Mouse (Mus musculus): Measurements from ENCODE around the gene Ccrl2. TPM values are rescaled to one million over a fixed set of nuclear protein-coding genes. Genes with fewer than 3 reads are reported as not detected.
A peak's percentile ranks its signal among the peaks of the same experiment; 100 is the strongest.

The Ccrl2 gene
- total and polyA plus RNA-seq, 2 experiments: 1.8 to 3.2 TPM

DNA sequence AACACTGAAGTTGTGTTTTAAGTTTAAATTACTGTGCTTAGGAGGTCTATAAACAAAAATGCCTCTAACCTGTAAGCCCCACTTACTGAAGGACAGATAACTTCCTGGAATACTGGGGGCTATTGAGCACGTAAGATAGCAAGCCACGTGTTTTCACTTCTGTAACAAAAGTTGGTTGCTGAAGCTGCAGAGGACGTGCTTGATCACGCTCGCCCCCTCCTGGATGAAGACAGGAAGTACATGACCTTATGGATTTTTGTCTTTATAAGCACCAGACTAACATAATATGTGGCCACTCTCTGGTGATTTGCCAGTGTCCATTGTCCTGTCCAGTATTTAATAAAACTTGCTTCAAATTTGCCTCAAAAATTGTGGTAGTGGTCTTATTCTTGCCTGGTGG, 20.4 kb upstream of the Ccrl2 start:
- WGBS: 65% methylated on average over 5 of the region's 5 CpGs
- Histone ChIP-seq H3K79me2 (ENCODE audit: control insufficient read depth, insufficient read depth, low read length) (no peaks in the 10 kb centered on the region), H3K4me3 (ENCODE audit: insufficient read depth, low read depth, low read length) (no peak overlapping the region), H3K36me3 (ENCODE audit: control insufficient read depth, insufficient read depth, low read length) (no peaks in the 10 kb centered on the region), H3K9ac (ENCODE audit: low read depth, low read length) (no peak overlapping the region), H3K4me1 (ENCODE audit: control insufficient read depth, insufficient read depth, low read length) (no peaks in the 10 kb centered on the region), H3K27me3 (ENCODE audit: control insufficient read depth, insufficient read depth, low read length) (no peaks in the 10 kb centered on the region), H3K27ac (replicated peaks; ENCODE audit: insufficient read depth, low read depth, low read length) (no peak overlapping the region)
- peak; percentile 23 for DNase-seq (ENCODE audit: extremely low read depth, low read depth, low spot score)
- TF ChIP-seq POLR2A (IDR thresholded peaks at IDR 0.05; ENCODE audit: extremely low read depth, insufficient read depth, low read length) (no peak), CTCF (IDR thresholded peaks at IDR 0.05; ENCODE audit: low read depth, low read length) (peak; percentile 65)

- H3K27ac ChIP-seq (replicated peaks; ENCODE audit: insufficient read depth, low read depth, low read length): no peak overlapping the region
- H3K36me3 ChIP-seq (ENCODE audit: control insufficient read depth, insufficient read depth, low read length): no peaks in the 10 kb centered on the region
- H3K9ac ChIP-seq (ENCODE audit: low read depth, low read length): no peak overlapping the region
- TF ChIP-seq CTCF (IDR thresholded peaks at IDR 0.05; ENCODE audit: low read depth, low read length): no peak
- TF ChIP-seq POLR2A (IDR thresholded peaks at IDR 0.05; ENCODE audit: extremely low read depth, insufficient read depth, low read length): no peak
- DNase-seq (ENCODE audit: extremely low read depth, low read depth, low spot score): no peak
- H3K4me1 ChIP-seq (ENCODE audit: control insufficient read depth, insufficient read depth, low read length): no peaks in the 10 kb centered on the region
- H3K27me3 ChIP-seq (ENCODE audit: control insufficient read depth, insufficient read depth, low read length): no peaks in the 10 kb centered on the region
- H3K79me2 ChIP-seq (ENCODE audit: control insufficient read depth, insufficient read depth, low read length): no peaks in the 10 kb centered on the region
- no peak overlapping the region for H3K4me3 ChIP-seq (ENCODE audit: insufficient read depth, low read depth, low read length)
- 86% methylated on average over 4 of the region's 4 CpGs for WGBS
Observed at GRCm38 (mm10) chr9:111072971-111073370, 15.7 kb upstream of the Ccrl2 start.

DNA sequence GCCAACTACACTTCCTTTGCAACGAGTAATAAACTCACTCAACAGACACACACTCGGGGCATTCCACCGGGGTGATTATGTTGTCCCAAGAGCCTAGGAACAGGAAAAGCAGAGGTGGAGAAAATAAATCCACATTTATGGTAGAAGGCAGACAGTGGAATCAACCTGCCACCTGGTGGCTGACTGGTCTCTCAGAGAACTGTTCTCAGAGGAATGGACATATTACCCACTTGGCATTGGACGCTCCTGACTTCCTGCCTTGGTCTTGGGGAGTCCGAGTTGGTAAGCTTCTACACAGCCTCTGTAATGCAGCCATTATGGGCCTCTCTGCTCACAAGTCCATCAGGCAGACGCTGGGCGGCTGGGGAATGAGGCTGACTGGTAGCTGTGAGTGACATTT, 14.9 kb upstream of the Ccrl2 start:
- no peaks in the 10 kb centered on the region for H3K27me3 ChIP-seq (ENCODE audit: control insufficient read depth, insufficient read depth, low read length)
- DNase-seq (ENCODE audit: extremely low read depth, low read depth, low spot score): peak; percentile 38
- H3K79me2 ChIP-seq (ENCODE audit: control insufficient read depth, insufficient read depth, low read length): no peaks in the 10 kb centered on the region
- H3K9ac ChIP-seq (ENCODE audit: low read depth, low read length): no peak overlapping the region
- WGBS: 30% methylated on average over 7 of the region's 7 CpGs
- no peaks in the 10 kb centered on the region for H3K4me1 ChIP-seq (ENCODE audit: control insufficient read depth, insufficient read depth, low read length)
- no peak overlapping the region for H3K4me3 ChIP-seq (ENCODE audit: insufficient read depth, low read depth, low read length)
- no peaks in the 10 kb centered on the region for H3K36me3 ChIP-seq (ENCODE audit: control insufficient read depth, insufficient read depth, low read length)
- no peak overlapping the region for H3K27ac ChIP-seq (replicated peaks; ENCODE audit: insufficient read depth, low read depth, low read length)
- TF ChIP-seq CTCF (IDR thresholded peaks at IDR 0.05; ENCODE audit: low read depth, low read length) (peak; percentile 53), POLR2A (IDR thresholded peaks at IDR 0.05; ENCODE audit: extremely low read depth, insufficient read depth, low read length) (no peak)

DNA sequence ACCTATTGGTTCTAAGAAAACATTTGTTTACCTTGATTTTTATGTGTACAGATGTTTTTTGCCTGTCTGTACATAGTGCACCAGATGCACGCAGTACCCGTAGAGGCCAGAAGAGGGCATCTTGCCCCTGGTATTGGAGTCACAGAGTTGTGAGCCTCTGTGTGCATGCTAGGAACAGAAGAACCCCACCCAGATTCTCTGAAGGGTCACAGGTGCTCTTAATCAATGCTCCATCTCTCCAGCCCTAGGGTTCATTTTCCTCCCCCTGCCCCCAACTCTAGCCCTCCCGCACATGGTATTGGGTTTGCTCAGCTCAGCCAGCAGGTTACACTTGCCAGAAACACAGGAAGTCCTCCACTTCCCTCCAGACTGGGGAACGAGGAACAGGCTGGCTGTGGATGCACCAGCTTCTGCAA, 13.2 kb upstream of the Ccrl2 start:
- TF ChIP-seq POLR2A (IDR thresholded peaks at IDR 0.05; ENCODE audit: extremely low read depth, insufficient read depth, low read length): no peak
- TF ChIP-seq CTCF (IDR thresholded peaks at IDR 0.05; ENCODE audit: low read depth, low read length): peak; percentile 72
- Histone ChIP-seq H3K36me3 (ENCODE audit: control insufficient read depth, insufficient read depth, low read length) (no peaks in the 10 kb centered on the region), H3K27me3 (ENCODE audit: control insufficient read depth, insufficient read depth, low read length) (no peaks in the 10 kb centered on the region), H3K4me3 (ENCODE audit: insufficient read depth, low read depth, low read length) (no peak overlapping the region), H3K27ac (replicated peaks; ENCODE audit: insufficient read depth, low read depth, low read length) (no peak overlapping the region), H3K9ac (ENCODE audit: low read depth, low read length) (no peak overlapping the region), H3K4me1 (ENCODE audit: control insufficient read depth, insufficient read depth, low read length) (no peaks in the 10 kb centered on the region), H3K79me2 (ENCODE audit: control insufficient read depth, insufficient read depth, low read length) (no peaks in the 10 kb centered on the region)
- 46% methylated on average over 4 of the region's 4 CpGs for WGBS
- no peak for DNase-seq (ENCODE audit: extremely low read depth, low read depth, low spot score)

- no peaks in the 10 kb centered on the region for H3K27me3 ChIP-seq (ENCODE audit: control insufficient read depth, insufficient read depth, low read length)
- no peaks in the 10 kb centered on the region for H3K36me3 ChIP-seq (ENCODE audit: control insufficient read depth, insufficient read depth, low read length)
- no peak overlapping the region for H3K9ac ChIP-seq (ENCODE audit: low read depth, low read length)
- no peaks in the 10 kb centered on the region for H3K79me2 ChIP-seq (ENCODE audit: control insufficient read depth, insufficient read depth, low read length)
- DNase-seq (ENCODE audit: extremely low read depth, low read depth, low spot score): no peak
- H3K27ac ChIP-seq (replicated peaks; ENCODE audit: insufficient read depth, low read depth, low read length): no peak overlapping the region
- H3K4me3 ChIP-seq (ENCODE audit: insufficient read depth, low read depth, low read length): no peak overlapping the region
- WGBS: 86% methylated on average over 4 of the region's 4 CpGs
- H3K4me1 ChIP-seq (ENCODE audit: control insufficient read depth, insufficient read depth, low read length): no peaks in the 10 kb centered on the region
- TF ChIP-seq POLR2A (IDR thresholded peaks at IDR 0.05; ENCODE audit: extremely low read depth, insufficient read depth, low read length): no peak
- no peak for TF ChIP-seq CTCF (IDR thresholded peaks at IDR 0.05; ENCODE audit: low read depth, low read length)
Observed at GRCm38 (mm10) chr9:111067052-111067451, 9.7 kb upstream of the Ccrl2 start.

DNA sequence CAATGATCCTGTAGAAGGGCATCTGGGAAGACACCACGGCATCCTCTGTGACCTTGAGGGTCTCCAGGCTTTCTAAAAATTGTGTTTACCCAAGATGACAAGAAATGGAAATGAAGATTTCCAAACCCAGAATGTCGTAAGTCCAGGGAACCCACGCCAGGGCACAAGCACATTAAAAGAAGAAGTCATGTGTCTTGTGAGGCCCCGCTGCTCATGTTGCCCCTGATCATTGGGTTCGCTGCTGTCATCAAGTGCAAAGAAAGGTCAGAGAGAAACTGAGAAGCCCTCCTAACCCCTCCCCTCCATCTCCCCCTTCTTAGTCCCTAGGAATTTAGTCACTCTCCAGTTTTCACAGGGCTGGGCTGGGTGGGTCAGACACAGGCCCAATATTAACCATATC, 5.5 kb upstream of the Ccrl2 start:
- H3K9ac ChIP-seq (ENCODE audit: low read depth, low read length): no peak overlapping the region
- H3K27me3 ChIP-seq (ENCODE audit: control insufficient read depth, insufficient read depth, low read length): no peaks in the 10 kb centered on the region
- H3K36me3 ChIP-seq (ENCODE audit: control insufficient read depth, insufficient read depth, low read length): no peaks in the 10 kb centered on the region
- WGBS: 84% methylated on average over 5 of the region's 5 CpGs
- H3K79me2 ChIP-seq (ENCODE audit: control insufficient read depth, insufficient read depth, low read length): no peaks in the 10 kb centered on the region
- H3K27ac ChIP-seq (replicated peaks; ENCODE audit: insufficient read depth, low read depth, low read length): no peak overlapping the region
- no peak for TF ChIP-seq CTCF (IDR thresholded peaks at IDR 0.05; ENCODE audit: low read depth, low read length)
- TF ChIP-seq POLR2A (IDR thresholded peaks at IDR 0.05; ENCODE audit: extremely low read depth, insufficient read depth, low read length): no peak
- DNase-seq (ENCODE audit: extremely low read depth, low read depth, low spot score): no peak
- H3K4me3 ChIP-seq (ENCODE audit: insufficient read depth, low read depth, low read length): no peak overlapping the region
- no peaks in the 10 kb centered on the region; the same call in 1 of the 2 replicates for H3K4me1 ChIP-seq (ENCODE audit: control insufficient read depth, insufficient read depth, low read length)
